Mouse (Mus musculus) stomach, postnatal 0 days (tissue): Measurements from ENCODE around the gene Tcp11x2. TPM values are rescaled to one million over a fixed set of nuclear protein-coding genes. Genes with fewer than 3 reads are reported as not detected.

Experiments
- ATAC-seq: fragments of 200-750 bp; cut with Nextera tagmentation; 2 replicates; pipeline ENCODE4 v1.8.0; 2017; ENCODE audit not compliant: low FRiP score, low TSS enrichment
- DNase-seq: peaks from one replicate; pipeline ENCODE4 v3.0.0-alpha.2; 2016; ENCODE audit warnings: low spot score
- H3K27ac ChIP-seq: fragments of 300-500 bp; sonication (generic); replicated peaks from 2 replicates; pipeline ENCODE4 v1.5.1; 2014; ENCODE audit warnings: mild to moderate bottlenecking, control low read depth
- H3K27me3 ChIP-seq: fragments of 300-500 bp; sonication (generic); 2 replicates; pipeline ENCODE4 v1.6.1; 2014; ENCODE audit warnings: low read length; ENCODE audit not compliant: control insufficient read depth, insufficient read depth
- H3K36me3 ChIP-seq: fragments of 300-500 bp; sonication (generic); 2 replicates; pipeline ENCODE4 v1.6.1; 2014; ENCODE audit warnings: low read length, mixed read lengths; ENCODE audit not compliant: control insufficient read depth, insufficient read depth
- H3K4me1 ChIP-seq: fragments of 300-500 bp; sonication (generic); replicated peaks from 2 replicates; pipeline ENCODE4 v1.6.1; 2014; ENCODE audit warnings: antibody characterized with exemption; ENCODE audit not compliant: control insufficient read depth, insufficient read depth
- H3K4me2 ChIP-seq: fragments of 300-500 bp; sonication (generic); replicated peaks from 2 replicates; pipeline ENCODE4 v1.6.1; 2014; ENCODE audit warnings: low read depth, mild to moderate bottlenecking, control low read depth, moderate library complexity
- H3K4me3 ChIP-seq: fragments of 300-500 bp; sonication (generic); 2 replicates; pipeline ENCODE4 v1.5.1; 2014; ENCODE audit warnings: low read depth, low read length, control low read depth
- H3K9ac ChIP-seq: fragments of 300-500 bp; sonication (generic); 2 replicates; pipeline ENCODE4 v1.6.1; 2014; ENCODE audit warnings: mild to moderate bottlenecking, low read length, control low read depth, mixed read lengths
- H3K9me3 ChIP-seq: fragments of 300-500 bp; sonication (generic); 2 replicates; pipeline ENCODE4 v1.6.1; 2016; ENCODE audit warnings: low read length; ENCODE audit not compliant: control insufficient read depth
- CTCF ChIP-seq: IDR thresholded peaks from 2 replicates; pipeline ENCODE4 v1.5.1; 2016; ENCODE audit warnings: antibody characterized with exemption, low read depth, mild to moderate bottlenecking, moderate library complexity
- EP300 ChIP-seq: optimal IDR thresholded peaks from 2 replicates; pipeline ENCODE3; 2016; ENCODE audit warnings: antibody characterized with exemption
- WGBS: fragments of 180-500 bp; shearing (Covaris S2); extraction: QIAGEN DNeasy Blood & Tissue Kit; methylation state at CpG from one replicate; pipeline ENCODE4 v1.1.7; 2014; 5-methylcytosine and 5-hydroxymethylcytosine counted together
- polyA plus RNA-seq: library from polyadenylated mRNA; unstranded; fragments of >200 nt; fragmentation: Nextera tagmentation; extraction: Ambion mirVana; gene quantifications from 2 replicates; pipeline ENCODE4 v1.2.1, GENCODE M21; 2015

Tcp11x2 gene
- polyA plus RNA-seq, 1 experiment from 2014 or later: not detected

GRCm38 (mm10) chrX:135704349-135704748, 10.8 kb upstream of the Tcp11x2 start:
- no peaks in the 10 kb centered on the region for H3K36me3 ChIP-seq
- H3K4me1 ChIP-seq: no peaks in the 10 kb centered on the region
- DNase-seq: no peak
- no peak overlapping the region for H3K27ac ChIP-seq
- peak; percentile 46 for TF ChIP-seq CTCF
- no peak for TF ChIP-seq EP300
- no peak overlapping the region for H3K4me3 ChIP-seq
- no peak for ATAC-seq
- 41% methylated on average over 2 of the region's 2 CpGs for WGBS
- H3K4me2 ChIP-seq: no peak overlapping the region
- no peaks in the 10 kb centered on the region for H3K27me3 ChIP-seq
- H3K9me3 ChIP-seq: no peaks in the 10 kb centered on the region
- H3K9ac ChIP-seq: no peak overlapping the region

DNA sequence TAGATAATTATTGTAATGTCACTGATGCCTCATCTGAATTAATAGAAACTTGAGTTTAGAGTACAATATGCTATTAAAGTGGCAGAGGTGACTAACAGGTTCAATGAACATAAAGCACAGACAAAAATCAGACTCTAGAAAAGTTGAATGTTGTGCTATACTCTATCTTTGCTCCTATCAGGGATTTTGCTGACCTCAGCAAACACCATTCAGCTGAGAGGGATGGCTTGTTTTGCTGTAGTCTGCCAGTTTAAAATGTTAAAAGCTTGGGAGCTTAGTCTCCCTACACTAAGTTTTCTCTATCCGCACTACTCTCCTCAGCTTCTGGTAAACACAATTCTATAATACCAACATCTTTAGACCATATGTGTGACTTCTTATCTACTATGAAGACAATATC, 9.5 kb upstream of the Tcp11x2 start:
- no peak for ATAC-seq
- H3K27me3 ChIP-seq: no peaks in the 10 kb centered on the region
- H3K27ac ChIP-seq: no peak overlapping the region
- H3K4me2 ChIP-seq: no peak overlapping the region
- no peak overlapping the region for H3K4me3 ChIP-seq
- H3K9ac ChIP-seq: no peak overlapping the region
- H3K36me3 ChIP-seq: no peaks in the 10 kb centered on the region
- no peak for DNase-seq
- WGBS: 87% methylated on average over 1 of the region's 1 CpGs
- H3K4me1 ChIP-seq: no peaks in the 10 kb centered on the region
- TF ChIP-seq CTCF (no peak), EP300 (no peak)
- H3K9me3 ChIP-seq: no peaks in the 10 kb centered on the region

DNA sequence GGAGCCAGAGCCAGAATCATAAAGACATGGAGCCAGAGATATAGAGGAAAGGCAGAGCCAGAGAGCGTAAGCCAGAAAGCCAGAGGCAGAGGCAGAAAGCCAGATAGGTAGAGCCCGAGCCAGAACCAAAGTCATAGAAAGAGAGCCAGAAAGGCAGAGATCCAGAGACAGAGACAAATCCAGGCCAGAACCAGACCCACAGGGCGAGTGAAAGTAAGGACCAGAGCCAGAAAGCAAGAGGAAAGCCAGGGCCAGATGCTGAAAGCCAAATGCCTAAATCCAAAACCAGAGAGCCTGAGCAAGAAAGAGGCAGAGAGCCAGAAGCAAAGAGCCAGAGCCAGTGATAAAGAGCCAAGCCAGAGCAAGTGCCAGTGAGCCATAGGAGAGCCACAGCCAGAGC, 5.8 kb downstream of the Tcp11x2 start:
- Histone ChIP-seq H3K4me2 (no peak overlapping the region), H3K4me3 (no peak overlapping the region), H3K27me3 (no peaks in the 10 kb centered on the region), H3K27ac (no peak overlapping the region), H3K9me3 (no peaks in the 10 kb centered on the region), H3K4me1 (no peaks in the 10 kb centered on the region), H3K36me3 (no peaks in the 10 kb centered on the region), H3K9ac (no peak overlapping the region)
- ATAC-seq (no peak), DNase-seq (no peak)
- WGBS: 56% methylated on average over 3 of the region's 3 CpGs
- TF ChIP-seq CTCF (no peak), EP300 (no peak)

DNA sequence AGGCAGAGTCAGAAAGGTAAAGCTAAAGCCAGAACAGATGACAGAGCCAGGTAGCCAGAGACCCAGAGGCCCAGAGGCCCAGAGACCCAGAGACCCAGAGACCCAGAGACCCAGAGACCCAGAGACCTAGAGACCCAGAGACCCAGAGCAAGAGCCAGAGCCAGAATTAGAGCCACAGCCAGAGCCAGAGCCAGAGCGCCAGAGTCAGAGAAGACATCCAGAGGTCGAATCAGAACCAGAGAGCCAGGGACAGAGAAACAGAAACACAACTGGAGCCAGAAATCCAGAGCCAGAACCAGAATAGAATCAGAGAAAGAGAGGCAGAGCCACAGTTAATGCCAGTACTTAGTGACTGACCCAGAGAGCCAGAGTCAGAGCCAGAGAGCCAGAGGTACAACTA, 11.7 kb downstream of the Tcp11x2 start:
- 55% methylated on average over 2 of the region's 2 CpGs for WGBS
- DNase-seq (no peak), ATAC-seq (no peak)
- Histone ChIP-seq H3K4me2 (no peak overlapping the region), H3K27me3 (no peaks in the 10 kb centered on the region), H3K36me3 (no peaks in the 10 kb centered on the region), H3K9ac (no peak overlapping the region), H3K27ac (no peak overlapping the region), H3K4me1 (no peaks in the 10 kb centered on the region), H3K9me3 (no peaks in the 10 kb centered on the region), H3K4me3 (no peak overlapping the region)
- TF ChIP-seq EP300: no peak
- TF ChIP-seq CTCF: no peak

- no peak overlapping the region for H3K4me2 ChIP-seq
- no peak overlapping the region for H3K27ac ChIP-seq
- H3K27me3 ChIP-seq: no peaks in the 10 kb centered on the region
- no peaks in the 10 kb centered on the region for H3K4me1 ChIP-seq
- H3K9me3 ChIP-seq: no peaks in the 10 kb centered on the region
- no peak overlapping the region for H3K4me3 ChIP-seq
- WGBS: 27% methylated on average over 9 of the region's 9 CpGs
- DNase-seq (peak; percentile 17), ATAC-seq (peak; percentile 29; the same call in 1 of the 2 replicates)
- H3K9ac ChIP-seq: no peak overlapping the region
- H3K36me3 ChIP-seq: no peaks in the 10 kb centered on the region
- TF ChIP-seq CTCF (peak; percentile 66), EP300 (no peak)
Observed at GRCm38 (mm10) chrX:135652173-135652772, 41.3 kb downstream of the Tcp11x2 start.

DNA sequence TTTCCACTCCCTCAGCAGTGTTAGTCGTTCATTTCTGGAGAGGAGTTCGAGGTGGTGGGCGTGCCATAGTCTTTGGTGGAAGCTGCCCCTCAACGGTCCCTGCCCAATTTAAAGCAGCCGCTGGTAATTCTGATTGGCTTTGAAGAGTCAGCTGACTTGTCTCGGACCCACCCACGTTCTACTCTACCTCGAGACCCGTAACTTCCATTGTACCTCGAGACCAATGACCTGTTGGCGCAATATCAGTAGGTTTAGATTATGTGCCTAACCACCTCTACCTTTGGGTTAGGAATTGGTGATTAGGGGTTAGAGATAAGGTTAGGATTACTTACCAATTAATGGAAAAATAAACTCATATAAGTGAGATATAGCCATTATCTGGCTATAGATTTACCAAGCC, 66.0 kb downstream of the Tcp11x2 start, which contains the start of gene Prame:
Gene Prame, minus strand, starts transcription at position 101 of the 400 bp plus-strand sequence.
- 86% methylated on average over 11 of the region's 11 CpGs for WGBS
- Histone ChIP-seq H3K4me1 (no peaks in the 10 kb centered on the region), H3K27me3 (no peaks in the 10 kb centered on the region), H3K4me2 (no peak within 1 kb of the TSS), H3K9me3 (no peaks in the 10 kb centered on the region), H3K36me3 (no peaks in the 10 kb centered on the region), H3K4me3 (no peak within 1 kb of the TSS), H3K27ac (no peak within 1 kb of the TSS), H3K9ac (no peak within 1 kb of the TSS)
- no peak for TF ChIP-seq EP300
- TF ChIP-seq CTCF: no peak
- DNase-seq (no peak), ATAC-seq (no peak)

Other genes starting within 250 kb of the Tcp11x2 start
- not detected in 2 replicates for gene AV320801, start 199.2 kb downstream of the Tcp11x2 start, polyA plus RNA-seq
- gene Nxf7, start 95.0 kb downstream of the Tcp11x2 start, polyA plus RNA-seq: 0.16 and 0.39 TPM in 2 replicates
- gene Prame, start 66.1 kb downstream of the Tcp11x2 start, polyA plus RNA-seq: not detected in 2 replicates
- not detected in 2 replicates for gene Tmsb15a, start 31.5 kb upstream of the Tcp11x2 start, polyA plus RNA-seq
- 6.5 TPM in 2 replicates for gene Armcx5, start 48.9 kb upstream of the Tcp11x2 start, polyA plus RNA-seq
- 10.9 and 11.3 TPM in 2 replicates for gene Gprasp1, start 48.9 kb upstream of the Tcp11x2 start, polyA plus RNA-seq
- gene Bhlhb9, start 103.8 kb upstream of the Tcp11x2 start, polyA plus RNA-seq: 16.1 and 16.6 TPM in 2 replicates
- 6.1 and 6.2 TPM in 2 replicates for gene Gprasp2, start 145.2 kb upstream of the Tcp11x2 start, polyA plus RNA-seq